Mouse (Mus musculus) ES-Bruce4 (cell line): ENCODE data around the gene Tmub2.

ENCODE experiments used
- CTCF ChIP-seq: IDR thresholded peaks from one replicate; pipeline ENCODE4 v1.8.1; 2011; ENCODE audit warnings: low read depth, low read length
- POLR2A ChIP-seq: IDR thresholded peaks from one replicate; pipeline ENCODE4 v1.8.1; 2011; ENCODE audit warnings: low read length; ENCODE audit not compliant: insufficient read depth

DNA sequence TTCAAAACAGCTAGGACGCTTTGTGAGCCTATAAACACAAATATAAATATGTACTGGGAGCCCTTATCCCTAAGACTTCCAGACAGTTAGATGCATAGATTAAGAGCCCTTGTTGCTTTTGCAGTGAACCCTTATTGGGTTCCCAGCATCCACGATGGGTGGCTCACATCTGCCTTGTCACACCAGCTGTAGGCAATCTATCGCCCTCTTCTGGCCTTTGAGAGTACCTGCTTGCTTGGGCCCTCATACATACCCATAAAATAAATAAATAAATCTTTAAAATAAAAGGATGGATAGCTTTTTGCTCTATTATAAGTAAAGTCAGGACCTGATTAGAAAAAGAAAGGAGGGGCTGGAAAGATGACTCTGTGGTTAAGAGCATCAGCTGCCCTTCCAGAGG is 26.2 kb upstream of the Tmub2 start:
- peak; percentile 62 for TF ChIP-seq CTCF
- TF ChIP-seq POLR2A = no peak
